Mouse (Mus musculus) lung, adult 2 months (tissue): ENCODE data around the gene Ptges3. TPM values are rescaled to one million over a fixed set of nuclear protein-coding genes. Genes with fewer than 3 reads are reported as not detected.
A peak's percentile ranks its signal among the peaks of the same experiment; 100 is the strongest.
"Not testable (repeated sequence)": the region's sequence is repeated elsewhere in the genome, so short reads cannot be mapped to it uniquely, and the experiment has no call there.

Experiments used
- DNase-seq: peaks from one replicate; pipeline ENCODE4 v3.0.0; 2022
- H3K4me1 ChIP-seq: fragments of 200-500 bp; 2 replicates; pipeline ENCODE4 v1.6.1; 2011; ENCODE audit warnings: low read length; ENCODE audit not compliant: control insufficient read depth, insufficient read depth
- H3K4me3 ChIP-seq: fragments of 200-500 bp; replicated peaks from 2 replicates; pipeline ENCODE3; 2011; ENCODE audit warnings: low read depth, mild to moderate bottlenecking, control low read depth, low read length; ENCODE audit errors: extremely low read depth
- CTCF ChIP-seq: fragments of 200-500 bp; IDR thresholded peaks from 2 replicates; pipeline ENCODE4 v1.5.1; 2011; ENCODE audit warnings: mild to moderate bottlenecking, low read length, control low read depth; ENCODE audit not compliant: insufficient read depth
- POLR2A ChIP-seq: fragments of 200-500 bp; IDR thresholded peaks from 2 replicates; pipeline ENCODE4 v1.6.1; 2011; ENCODE audit warnings: low read depth, mild to moderate bottlenecking, control low read depth, low read length, borderline replicate concordance; ENCODE audit errors: extremely low read depth
- WGBS: fragments of 180-500 bp; shearing (Covaris S2); methylation state at CpG from one replicate; pipeline ENCODE4 v1.1.7; 2018; 5-methylcytosine and 5-hydroxymethylcytosine counted together
- polyA plus RNA-seq: library from polyadenylated mRNA; depleted of rRNA; stranded (reverse); fragments of >200 nt; gene quantifications from 2 replicates; pipeline ENCODE4 v1.2.3, GENCODE M21; 2012

Ptges3 gene
- polyA plus RNA-seq, 1 experiment = 43.8 TPM

GRCm38 (mm10) chr10:128058184-128058583 is 570 bp upstream of the Ptges3 start:
- WGBS = under 1% methylated on average over 18 of the region's 18 CpGs
- peaks cover 12% of the 10 kb centered on the region for H3K4me1 ChIP-seq
- DNase-seq = no peak
- no peak for TF ChIP-seq CTCF
- TF ChIP-seq POLR2A = no peak
- peak overlapping the region; percentile 95 for H3K4me3 ChIP-seq

- Histone ChIP-seq H3K4me3 (peak overlapping the region; percentile 90), H3K4me1 (peaks cover 12% of the 10 kb centered on the region)
- no peak for TF ChIP-seq POLR2A
- no peak for TF ChIP-seq CTCF
- peak; percentile 56 for DNase-seq
- under 1% methylated on average over 62 of the region's 62 CpGs for WGBS
These were observed 640 bp downstream of the Ptges3 start for GRCm38 (mm10) chr10:128059207-128059981.

GRCm38 (mm10) chr10:128061109-128061508 is 2.4 kb downstream of the Ptges3 start:
- Histone ChIP-seq H3K4me1 (peaks cover 16% of the 10 kb centered on the region), H3K4me3 (no peak overlapping the region)
- no peak for DNase-seq
- WGBS = 66% methylated on average over 5 of the region's 5 CpGs
- TF ChIP-seq CTCF (no peak), POLR2A (no peak)

- DNase-seq = no peak
- 87% methylated on average over 6 of the region's 6 CpGs for WGBS
- Histone ChIP-seq H3K4me3 (no peak overlapping the region), H3K4me1 (peaks cover 17% of the 10 kb centered on the region)
- no peak for TF ChIP-seq POLR2A
- TF ChIP-seq CTCF = no peak
These were observed 3.7 kb downstream of the Ptges3 start for GRCm38 (mm10) chr10:128062221-128062989.

GRCm38 (mm10) chr10:128066072-128066471 is 7.3 kb downstream of the Ptges3 start:
- peaks cover 11% of the 10 kb centered on the region; the same call in 1 of the 2 replicates for H3K4me1 ChIP-seq
- DNase-seq = no peak
- H3K4me3 ChIP-seq = no peak overlapping the region
- WGBS = 54% methylated on average over 5 of the region's 5 CpGs
- TF ChIP-seq POLR2A = no peak
- TF ChIP-seq CTCF = no peak

- Histone ChIP-seq H3K4me3 (no peak overlapping the region), H3K4me1 (peaks cover 11% of the 10 kb centered on the region; the same call in 1 of the 2 replicates)
- WGBS = 65% methylated on average over 4 of the region's 4 CpGs
- no peak for TF ChIP-seq POLR2A
- TF ChIP-seq CTCF = no peak
- no peak for DNase-seq
These were observed 10.4 kb downstream of the Ptges3 start for GRCm38 (mm10) chr10:128069201-128069600.

GRCm38 (mm10) chr10:128070432-128070831 is 11.7 kb downstream of the Ptges3 start:
- not testable (repeated sequence) for H3K4me1 ChIP-seq, DNase-seq, H3K4me3 ChIP-seq
- 94% methylated on average over 2 of the region's 2 CpGs for WGBS

GRCm38 (mm10) chr10:128078269-128078668 is 19.5 kb downstream of the Ptges3 start:
- WGBS = 83% methylated on average over 5 of the region's 5 CpGs
- DNase-seq, H3K4me3 ChIP-seq, H3K4me1 ChIP-seq: not testable (repeated sequence)

GRCm38 (mm10) chr10:128080496-128080895 is 21.7 kb downstream of the Ptges3 start:
- WGBS = 32% methylated on average over 1 of the region's 1 CpGs
- no peak overlapping the region for H3K4me3 ChIP-seq
- H3K4me1 ChIP-seq = peaks cover 3% of the 10 kb centered on the region
- DNase-seq = no peak
- TF ChIP-seq POLR2A (no peak), CTCF (no peak)

GRCm38 (mm10) chr10:128081807-128082476 is 23.2 kb downstream of the Ptges3 start:
- 37% methylated on average over 6 of the region's 6 CpGs for WGBS
- TF ChIP-seq POLR2A (no peak), CTCF (no peak)
- Histone ChIP-seq H3K4me1 (peaks cover 3% of the 10 kb centered on the region), H3K4me3 (no peak overlapping the region)
- no peak for DNase-seq
